21 mouse cellular contexts compared by ENCODE assay signal in the genomic region with DNA sequence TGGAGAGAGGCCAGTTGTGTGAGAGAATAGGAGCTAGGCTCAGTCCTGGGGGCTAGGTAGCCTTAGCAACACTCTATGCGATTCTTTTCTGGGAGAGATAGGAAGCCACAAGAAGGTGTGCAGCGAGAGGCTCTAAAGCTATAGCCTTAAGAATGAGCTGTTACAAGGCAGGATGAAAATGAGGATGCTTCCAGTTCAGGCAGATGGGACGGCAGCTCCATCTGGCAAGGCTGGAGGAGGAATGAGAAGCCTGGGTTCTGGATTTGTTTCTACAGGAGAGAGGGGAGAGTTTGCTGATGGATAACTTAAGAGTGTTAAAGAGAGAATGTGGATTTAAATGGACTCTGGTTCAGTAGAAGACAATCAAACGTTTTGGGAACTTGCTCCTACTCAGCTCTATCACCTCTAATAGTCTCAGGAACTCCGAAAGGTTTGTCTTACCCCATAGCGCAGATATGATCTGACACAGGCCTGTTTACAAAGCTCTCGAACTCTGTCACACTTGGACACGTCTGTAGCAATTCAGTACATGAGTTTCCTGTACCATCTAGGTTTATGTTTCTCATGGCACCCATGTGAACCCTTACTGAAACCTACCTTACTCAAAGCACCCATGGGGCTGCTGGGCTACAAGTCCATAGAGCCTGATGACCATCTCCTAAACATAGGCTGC.
A peak's percentile ranks its signal among the peaks of the same experiment; 100 is the strongest.
DNase-seq lines count a peak whose midpoint lies in the region; ATAC-seq and TF ChIP-seq lines count a peak whose summit lies in the region.
"Had no signal": no experiment of that assay in that cellular context is flagged by ENCODE, and none has a peak within 500 bp of the region (broad histone marks: within the 10 kb centered on the region; RNA-seq: fewer than 3 reads in every experiment).

No protein-coding gene starts in this region.

- intact Hi-C loops in left cerebral cortex, postnatal 14 days (cut with DNase I): no loop called here

- no peak overlapping the region for H3K27ac ChIP-seq in forebrain, postnatal 0 days (ENCODE audit: low read depth, low read length)
- no peak overlapping the region for H3K27ac ChIP-seq in forebrain, embryonic 15.5 days (replicated peaks)
- H3K27ac ChIP-seq: embryonic facial prominence, embryonic 13.5 days; heart, embryonic 13.5 days; hindbrain, postnatal 0 days; liver, embryonic 14.5 days; stomach, postnatal 0 days had no signal

- H3K9ac ChIP-seq in forebrain, postnatal 0 days: no peak overlapping the region
- H3K9ac ChIP-seq in forebrain, embryonic 15.5 days (replicated peaks): no peak overlapping the region
- H3K9ac ChIP-seq: embryonic facial prominence, embryonic 13.5 days; heart, embryonic 13.5 days; liver, embryonic 14.5 days had no signal

- WGBS in forebrain, postnatal 0 days: 83% methylated on average over 8 of the region's 8 CpGs
- WGBS in forebrain, embryonic 15.5 days: 82% methylated on average over 8 of the region's 8 CpGs

- no peaks in the 10 kb centered on the region for H3K4me1 ChIP-seq in forebrain, postnatal 0 days (ENCODE audit: insufficient read depth)
- no peaks in the 10 kb centered on the region for H3K4me1 ChIP-seq in forebrain, embryonic 15.5 days

- no peak for TF ChIP-seq CTCF in forebrain, postnatal 0 days (IDR thresholded peaks at IDR 0.05; ENCODE audit: low read depth)

- 0 out of 2 replicates have a peak, but pooled peaks have one; percentile 38 for ATAC-seq in forebrain, postnatal 0 days
- ATAC-seq in forebrain, embryonic 15.5 days (replicated peaks): no peak
- ATAC-seq: hindbrain, postnatal 0 days had no signal

- no peak overlapping the region for H3K4me3 ChIP-seq in forebrain, postnatal 0 days (ENCODE audit: low read depth, low read length)
- H3K4me3 ChIP-seq in forebrain, embryonic 15.5 days: no peak overlapping the region
- H3K4me3 ChIP-seq: embryonic facial prominence, embryonic 13.5 days; heart, embryonic 13.5 days; myocyte had no signal

- no peaks in the 10 kb centered on the region for H3K9me3 ChIP-seq in forebrain, postnatal 0 days (ENCODE audit: low read length)
- H3K9me3 ChIP-seq in forebrain, embryonic 15.5 days: no peaks in the 10 kb centered on the region
- H3K9me3 ChIP-seq: embryonic facial prominence, embryonic 13.5 days; heart, embryonic 13.5 days had no signal

- DNase-seq in forebrain, postnatal 0 days: peak; percentile 28
- peak; percentile 38 for DNase-seq in right cerebral cortex, adult 18-20 months
- no peak for DNase-seq in right cerebral cortex, postnatal 4 days
- DNase-seq in left cerebral cortex, postnatal 14 days (ENCODE audit: low spot score in 2 of 2): peak; percentile 25 to 35
- no peak for DNase-seq in adrenal gland, adult 18-20 months (ENCODE audit: low spot score in 2 of 2)
- DNase-seq in lung, postnatal 14 days: no peak
- DNase-seq in liver: no peak
- DNase-seq: adrenal gland, adult 2 months; cerebellum, adult 2 months; heart, postnatal 4 days; kidney, adult 18-20 months; kidney, postnatal 14 days; midbrain, embryonic 14.5 days; thymus, postnatal 25 days had no signal

- no peak overlapping the region for H3K4me2 ChIP-seq in forebrain, postnatal 0 days (ENCODE audit: low read depth)
- H3K4me2 ChIP-seq in forebrain, embryonic 15.5 days (replicated peaks): no peak overlapping the region
- H3K4me2 ChIP-seq: embryonic facial prominence, embryonic 13.5 days; heart, embryonic 13.5 days had no signal

- H3K27me3 ChIP-seq in forebrain, postnatal 0 days (ENCODE audit: insufficient read depth, low read length): no peaks in the 10 kb centered on the region
- no peaks in the 10 kb centered on the region for H3K27me3 ChIP-seq in forebrain, embryonic 15.5 days
- H3K27me3 ChIP-seq: embryonic facial prominence, embryonic 13.5 days; heart, embryonic 13.5 days had no signal

- no peaks in the 10 kb centered on the region for H3K36me3 ChIP-seq in forebrain, postnatal 0 days (ENCODE audit: insufficient read depth)
- H3K36me3 ChIP-seq in forebrain, embryonic 15.5 days: no peaks in the 10 kb centered on the region
- H3K36me3 ChIP-seq: embryonic facial prominence, embryonic 13.5 days; heart, embryonic 13.5 days had no signal

Comparison
In these comparisons a context has a peak if more than half of its experiments do, and no peak if none do; other contexts are left out.
1. DNase-seq: peak in forebrain, postnatal 0 days (single experiment), right cerebral cortex, adult 18-20 months (single experiment) and left cerebral cortex, postnatal 14 days (2 of 2); none in right cerebral cortex, postnatal 4 days (single experiment), adrenal gland, adult 18-20 months (0 of 2), lung, postnatal 14 days (single experiment) and liver (single experiment).